Mouse (Mus musculus): Measurements from ENCODE around the gene Rps16. TPM values are rescaled to one million over a fixed set of nuclear protein-coding genes. Genes with fewer than 3 reads are reported as not detected.

The Rps16 gene
- total and polyA plus RNA-seq, 3 experiments: 905 to 2,248 (median 1,212) TPM

- H3K4me1 ChIP-seq (ENCODE audit: insufficient read depth, low read depth, low read length): peaks cover 38% of the 10 kb centered on the region
- ATAC-seq (ENCODE audit: extremely low read depth, insufficient number of reproducible peaks, low FRiP score, poor library complexity, severe bottlenecking): no peak
- no peaks in the 10 kb centered on the region for H3K27me3 ChIP-seq (ENCODE audit: insufficient read depth, low read length)
- DNase-seq (ENCODE audit: low spot score): no peak
- no peak overlapping the region for H3K4me3 ChIP-seq (ENCODE audit: low read depth, low read length)
- no peaks in the 10 kb centered on the region for H3K9me3 ChIP-seq (replicated peaks)
- peaks cover 69% of the 10 kb centered on the region for H3K36me3 ChIP-seq (replicated peaks)
- no peak for TF ChIP-seq POLR2AphosphoS5 (IDR thresholded peaks at IDR 0.05; ENCODE audit: insufficient replicate concordance, low read depth, low read length)
Measured at GRCm38 (mm10) chr7:28390331-28390730, 39.9 kb downstream of the Rps16 start.

GRCm38 (mm10) chr7:28392429-28393271 is 42.2 kb downstream of the Rps16 start, which contains the start of the genes Med29 and Paf1:
Gene Med29 (minus strand): TSS chr7:28392708.
Gene Paf1 (plus strand): TSS chr7:28392951.
- TF ChIP-seq TAL1 (conservative IDR thresholded peaks at IDR 0.05; ENCODE audit: low read depth, low read length): no peak
- TF ChIP-seq GATA2 (IDR thresholded peaks at IDR 0.05; ENCODE audit: borderline replicate concordance, low read depth, low read length): no peak
- no peak for TF ChIP-seq GATA1 (IDR thresholded peaks at IDR 0.05; ENCODE audit: borderline replicate concordance, low read length)
- no peak for TF ChIP-seq POLR2AphosphoS5 (IDR thresholded peaks at IDR 0.05; ENCODE audit: insufficient replicate concordance, low read depth, low read length)
- no peak for TF ChIP-seq CTCF (IDR thresholded peaks at IDR 0.05; ENCODE audit: low read depth, low read length)
- peak; percentile 99 for DNase-seq (ENCODE audit: low spot score)
- Histone ChIP-seq H3K9me3 (replicated peaks) (no peaks in the 10 kb centered on the region), H3K4me1 (ENCODE audit: insufficient read depth, low read depth, low read length) (peaks cover 24% of the 10 kb centered on the region), H3K36me3 (replicated peaks) (peaks cover 70% of the 10 kb centered on the region), H3K27me3 (ENCODE audit: insufficient read depth, low read length) (no peaks in the 10 kb centered on the region), H3K4me3 (ENCODE audit: low read depth, low read length) (peak within 1 kb of the TSS; percentile 95)
- peak; percentile 97 for ATAC-seq (ENCODE audit: extremely low read depth, insufficient number of reproducible peaks, low FRiP score, poor library complexity, severe bottlenecking)

- no peak for ATAC-seq (ENCODE audit: extremely low read depth, insufficient number of reproducible peaks, low FRiP score, poor library complexity, severe bottlenecking)
Measured at GRCm38 (mm10) chr7:28393272-28393951, 43.0 kb downstream of the Rps16 start.

GRCm38 (mm10) chr7:28395425-28395824 is 45.0 kb downstream of the Rps16 start:
- no peaks in the 10 kb centered on the region for H3K27me3 ChIP-seq (ENCODE audit: insufficient read depth, low read length)
- no peak for DNase-seq (ENCODE audit: low spot score)
- ATAC-seq (ENCODE audit: extremely low read depth, insufficient number of reproducible peaks, low FRiP score, poor library complexity, severe bottlenecking): no peak
- no peak overlapping the region for H3K4me3 ChIP-seq (ENCODE audit: low read depth, low read length)
- no peaks in the 10 kb centered on the region for H3K9me3 ChIP-seq (replicated peaks)
- TF ChIP-seq TAL1 (conservative IDR thresholded peaks at IDR 0.05; ENCODE audit: low read depth, low read length) (no peak), CTCF (IDR thresholded peaks at IDR 0.05; ENCODE audit: low read depth, low read length) (no peak), GATA1 (IDR thresholded peaks at IDR 0.05; ENCODE audit: borderline replicate concordance, low read length) (no peak), GATA2 (IDR thresholded peaks at IDR 0.05; ENCODE audit: borderline replicate concordance, low read depth, low read length) (no peak), POLR2AphosphoS5 (IDR thresholded peaks at IDR 0.05; ENCODE audit: insufficient replicate concordance, low read depth, low read length) (no peak)
- H3K36me3 ChIP-seq (replicated peaks): peaks cover 69% of the 10 kb centered on the region
- H3K4me1 ChIP-seq (ENCODE audit: insufficient read depth, low read depth, low read length): peaks cover 23% of the 10 kb centered on the region

More at GRCm38 (mm10) chr7:28393272-28393951, 43.0 kb downstream of the Rps16 start:
- TF ChIP-seq TAL1 (conservative IDR thresholded peaks at IDR 0.05; ENCODE audit: low read depth, low read length) (no peak), GATA2 (IDR thresholded peaks at IDR 0.05; ENCODE audit: borderline replicate concordance, low read depth, low read length) (no peak), GATA1 (IDR thresholded peaks at IDR 0.05; ENCODE audit: borderline replicate concordance, low read length) (no peak), CTCF (IDR thresholded peaks at IDR 0.05; ENCODE audit: low read depth, low read length) (no peak), POLR2AphosphoS5 (IDR thresholded peaks at IDR 0.05; ENCODE audit: insufficient replicate concordance, low read depth, low read length) (no peak)
- Histone ChIP-seq H3K4me3 (ENCODE audit: low read depth, low read length) (peak overlapping the region; percentile 95), H3K4me1 (ENCODE audit: insufficient read depth, low read depth, low read length) (peaks cover 24% of the 10 kb centered on the region), H3K9me3 (replicated peaks) (no peaks in the 10 kb centered on the region), H3K36me3 (replicated peaks) (peaks cover 70% of the 10 kb centered on the region), H3K27me3 (ENCODE audit: insufficient read depth, low read length) (no peaks in the 10 kb centered on the region)
- DNase-seq (ENCODE audit: low spot score): no peak

GRCm38 (mm10) chr7:28398000-28398399 is 47.5 kb downstream of the Rps16 start:
- TF ChIP-seq GATA1 (IDR thresholded peaks at IDR 0.05; ENCODE audit: borderline replicate concordance, low read length) (no peak), CTCF (IDR thresholded peaks at IDR 0.05; ENCODE audit: low read depth, low read length) (0 out of 2 replicates have a peak, but pooled peaks have one; percentile 34)
- H3K27me3 ChIP-seq (ENCODE audit: insufficient read depth, low read length): no peaks in the 10 kb centered on the region
- DNase-seq (ENCODE audit: low spot score): no peak
- no peak overlapping the region for H3K4me3 ChIP-seq (ENCODE audit: low read depth, low read length)
- H3K4me1 ChIP-seq (ENCODE audit: insufficient read depth, low read depth, low read length): peaks cover 11% of the 10 kb centered on the region
- H3K9me3 ChIP-seq (replicated peaks): no peaks in the 10 kb centered on the region
- peaks cover 87% of the 10 kb centered on the region for H3K36me3 ChIP-seq (replicated peaks)
- ATAC-seq (ENCODE audit: extremely low read depth, insufficient number of reproducible peaks, low FRiP score, poor library complexity, severe bottlenecking): no peak

- peaks cover 6% of the 10 kb centered on the region for H3K4me1 ChIP-seq (ENCODE audit: insufficient read depth, low read depth, low read length)
- DNase-seq (ENCODE audit: low spot score) (no peak), ATAC-seq (ENCODE audit: extremely low read depth, insufficient number of reproducible peaks, low FRiP score, poor library complexity, severe bottlenecking) (no peak)
- H3K27me3 ChIP-seq (ENCODE audit: insufficient read depth, low read length): no peaks in the 10 kb centered on the region
- H3K36me3 ChIP-seq (replicated peaks): peaks cover 94% of the 10 kb centered on the region
- no peak overlapping the region for H3K4me3 ChIP-seq (ENCODE audit: low read depth, low read length)
- TF ChIP-seq GATA2 (IDR thresholded peaks at IDR 0.05; ENCODE audit: borderline replicate concordance, low read depth, low read length) (no peak), CTCF (IDR thresholded peaks at IDR 0.05; ENCODE audit: low read depth, low read length) (no peak), POLR2AphosphoS5 (IDR thresholded peaks at IDR 0.05; ENCODE audit: insufficient replicate concordance, low read depth, low read length) (no peak), GATA1 (IDR thresholded peaks at IDR 0.05; ENCODE audit: borderline replicate concordance, low read length) (no peak)
- no peaks in the 10 kb centered on the region for H3K9me3 ChIP-seq (replicated peaks)
Measured at GRCm38 (mm10) chr7:28398696-28399340, 48.4 kb downstream of the Rps16 start.

Measured in G1E (cell line).